Mouse (Mus musculus) spleen, postnatal 0 days (tissue): Measurements from ENCODE around the gene Gm21721. TPM values are rescaled to one million over a fixed set of nuclear protein-coding genes. Genes with fewer than 3 reads are reported as not detected.

Source experiments
- polyA plus RNA-seq: library from polyadenylated mRNA; unstranded; fragments of >200 nt; fragmentation: Nextera tagmentation; extraction: Ambion mirVana; gene quantifications from 2 replicates; pipeline ENCODE4 v1.2.1, GENCODE M21; 2015

The Gm21721 gene
- not detected in 2 replicates for polyA plus RNA-seq

DNA sequence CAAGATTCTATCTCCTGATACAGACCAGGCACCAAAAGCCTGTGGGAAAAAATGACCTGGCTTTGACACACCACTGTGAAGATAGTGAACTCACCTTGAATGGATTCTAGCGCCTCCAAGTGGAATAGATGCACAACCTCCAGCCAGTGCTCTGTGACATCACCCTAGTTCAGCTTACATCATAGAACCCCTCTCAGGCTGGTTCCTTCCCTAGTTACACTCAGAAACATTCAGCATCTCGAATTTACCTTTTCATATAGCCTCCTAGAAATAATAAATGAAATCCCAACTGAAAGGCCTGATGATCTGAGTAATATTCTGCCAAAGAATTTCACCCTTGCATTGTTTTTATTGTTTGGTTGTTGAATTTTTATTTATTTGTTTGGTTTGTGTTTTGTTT is at the start of gene Gm21721:
Gm21721 (minus strand) TSS at position 101 of the 400 bp plus-strand sequence.

Other genes starting within 250 kb of the Gm21721 start
- gene Gm21292, start 68.3 kb downstream of the Gm21721 start, polyA plus RNA-seq = not detected in 2 replicates
- gene Gm21812, start 145.0 kb upstream of the Gm21721 start, polyA plus RNA-seq = not detected in 2 replicates
- gene Gm21874, start 214.0 kb upstream of the Gm21721 start, polyA plus RNA-seq = not detected in 2 replicates